Mouse (Mus musculus): Measurements from ENCODE around the gene Capn1. TPM values are rescaled to one million over a fixed set of nuclear protein-coding genes. Genes with fewer than 3 reads are reported as not detected.

The Capn1 gene
- polyA plus RNA-seq, 1 experiment from 2014 or later: 3.3 TPM

DNA sequence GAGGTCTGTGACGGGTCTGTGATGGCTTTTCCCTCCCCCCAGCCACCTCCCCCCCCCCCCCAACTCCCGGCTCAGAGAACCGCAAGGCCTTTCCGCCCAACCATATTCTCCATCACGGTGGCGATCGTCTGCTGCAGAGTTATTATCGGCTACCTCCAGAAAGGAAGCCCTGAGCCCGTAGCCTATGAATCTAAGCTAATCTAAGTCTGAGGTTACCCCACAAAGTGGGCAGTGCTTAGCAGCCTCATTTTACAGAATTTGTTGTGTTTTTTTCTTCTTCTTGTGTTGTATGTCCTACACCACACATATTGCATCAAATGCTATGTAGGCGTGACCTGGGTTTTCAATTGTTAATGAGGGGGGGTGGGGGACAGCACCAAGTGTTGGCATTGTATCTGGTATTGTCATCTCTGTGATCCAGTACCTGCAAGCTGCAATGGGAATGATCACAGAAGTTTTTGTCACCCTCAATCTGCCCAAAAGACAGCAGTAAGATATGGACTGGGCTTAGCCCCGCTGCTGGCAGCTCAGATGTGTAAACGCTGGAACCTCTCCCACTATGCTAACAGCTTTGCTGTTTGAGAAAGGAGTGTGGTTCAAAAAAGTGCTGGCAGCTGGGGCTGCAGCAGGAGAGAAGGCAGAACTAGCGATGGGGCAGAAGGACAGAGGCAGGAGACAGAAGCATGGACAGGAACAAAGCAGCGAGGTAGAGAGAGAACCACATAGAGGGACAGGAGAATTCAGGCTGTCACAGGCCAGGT is 15.0 kb upstream of the Capn1 start:
- ATAC-seq (replicated peaks): no peak
- no peak overlapping the region for H3K4me3 ChIP-seq
- no peak overlapping the region for H3K4me2 ChIP-seq
- H3K27ac ChIP-seq: no peak overlapping the region
- H3K9ac ChIP-seq: no peak overlapping the region
- H3K27me3 ChIP-seq (replicated peaks): no peaks in the 10 kb centered on the region
- H3K4me1 ChIP-seq: no peaks in the 10 kb centered on the region
- H3K36me3 ChIP-seq (replicated peaks): no peaks in the 10 kb centered on the region
- 77% methylated on average over 14 of the region's 14 CpGs for WGBS
- no peaks in the 10 kb centered on the region for H3K9me3 ChIP-seq

DNA sequence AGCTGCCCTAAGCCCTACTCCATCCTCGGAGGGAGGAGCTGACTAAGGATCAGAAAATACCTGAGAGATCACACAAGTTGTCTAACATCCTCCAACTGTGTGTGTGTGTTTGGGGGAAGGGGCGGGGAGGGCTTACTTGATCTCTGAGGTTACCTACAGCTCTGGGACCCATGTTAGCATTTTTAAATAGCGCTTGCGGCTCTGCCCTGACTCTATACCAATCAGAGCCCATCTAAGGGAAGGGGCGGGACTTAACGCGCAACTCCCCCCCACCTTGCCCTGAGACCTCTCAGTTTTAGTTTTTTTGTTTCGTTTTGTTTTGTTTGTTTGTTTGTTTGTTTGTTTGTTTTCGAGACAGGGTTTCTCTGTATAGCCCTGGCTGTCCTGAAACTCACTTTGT is 13.7 kb upstream of the Capn1 start:
- H3K4me3 ChIP-seq: no peak overlapping the region
- no peak for ATAC-seq (replicated peaks)
- no peaks in the 10 kb centered on the region for H3K27me3 ChIP-seq (replicated peaks)
- no peaks in the 10 kb centered on the region for H3K4me1 ChIP-seq
- no peaks in the 10 kb centered on the region for H3K36me3 ChIP-seq (replicated peaks)
- H3K4me2 ChIP-seq: no peak overlapping the region
- H3K9ac ChIP-seq: no peak overlapping the region
- 76% methylated on average over 9 of the region's 9 CpGs for WGBS
- no peaks in the 10 kb centered on the region for H3K9me3 ChIP-seq
- H3K27ac ChIP-seq: no peak overlapping the region

DNA sequence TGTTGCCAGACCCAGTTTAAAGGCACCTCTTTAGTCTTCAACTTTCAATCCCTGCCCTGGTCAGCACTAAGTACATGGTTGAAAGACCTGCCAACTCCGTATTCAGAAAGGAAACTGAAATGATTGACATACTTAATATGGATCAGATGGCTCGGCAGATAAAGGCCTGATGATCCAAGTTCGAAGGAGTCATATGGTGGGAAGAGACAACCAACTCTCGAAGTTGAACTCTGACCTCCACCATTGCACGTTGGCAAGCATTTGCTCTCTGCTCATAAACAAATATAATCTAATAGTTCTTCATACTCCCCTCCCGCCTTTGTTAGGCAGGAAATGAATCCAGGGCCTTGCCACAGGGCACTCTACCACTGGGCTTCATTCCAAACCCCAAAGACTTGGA is 13.3 kb upstream of the Capn1 start:
- ATAC-seq (replicated peaks): no peak
- WGBS: 86% methylated on average over 6 of the region's 6 CpGs
- no peaks in the 10 kb centered on the region for H3K36me3 ChIP-seq (replicated peaks)
- no peak overlapping the region for H3K4me3 ChIP-seq
- H3K9me3 ChIP-seq: no peaks in the 10 kb centered on the region
- H3K4me1 ChIP-seq: no peaks in the 10 kb centered on the region
- no peak overlapping the region for H3K4me2 ChIP-seq
- no peaks in the 10 kb centered on the region for H3K27me3 ChIP-seq (replicated peaks)
- no peak overlapping the region for H3K9ac ChIP-seq
- H3K27ac ChIP-seq: no peak overlapping the region

DNA sequence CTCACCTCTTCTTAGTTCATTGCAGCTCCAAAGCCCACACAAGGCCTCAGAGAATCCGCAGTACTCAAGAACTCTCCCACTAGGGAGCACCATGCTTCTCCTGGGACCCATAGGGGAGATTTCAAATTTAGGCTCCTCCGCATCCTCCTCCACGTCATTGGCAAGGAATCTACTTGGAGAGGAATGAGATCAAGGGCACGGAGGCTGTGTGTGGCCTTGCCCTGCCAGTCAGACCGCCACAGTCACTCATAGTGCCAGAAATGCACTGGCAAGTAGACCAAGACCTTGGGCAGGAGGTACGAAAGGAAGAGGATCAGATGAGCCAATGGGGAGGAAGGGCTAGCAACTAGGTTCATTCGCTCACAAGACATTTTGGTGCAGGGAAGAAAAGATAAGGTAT is 8.2 kb upstream of the Capn1 start:
- Histone ChIP-seq H3K4me3 (no peak overlapping the region), H3K27me3 (replicated peaks) (no peaks in the 10 kb centered on the region), H3K4me1 (no peaks in the 10 kb centered on the region), H3K9ac (no peak overlapping the region), H3K9me3 (no peaks in the 10 kb centered on the region), H3K36me3 (replicated peaks) (no peaks in the 10 kb centered on the region), H3K4me2 (no peak overlapping the region), H3K27ac (no peak overlapping the region)
- 85% methylated on average over 7 of the region's 7 CpGs for WGBS
- no peak for ATAC-seq (replicated peaks)

DNA sequence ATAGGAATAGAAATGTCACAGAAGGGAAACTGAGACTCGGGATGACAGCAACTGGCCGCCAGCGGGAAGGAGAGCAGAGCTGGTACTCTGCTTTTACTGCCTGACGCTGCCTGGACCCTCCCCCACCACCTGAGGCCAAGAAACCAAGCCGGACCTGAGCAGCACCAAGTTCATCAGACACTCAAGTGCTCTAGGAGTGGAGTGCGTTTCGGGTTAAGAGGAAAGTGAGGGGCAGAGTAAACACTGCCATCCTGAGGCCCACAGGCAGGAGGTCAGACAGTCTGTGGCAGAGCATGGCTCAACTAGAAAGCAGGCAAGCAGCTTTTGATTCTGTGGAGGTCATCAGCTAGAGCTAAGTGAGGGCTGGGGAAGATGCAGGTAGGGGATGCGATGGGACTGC is 7.4 kb upstream of the Capn1 start:
- Histone ChIP-seq H3K27me3 (replicated peaks) (no peaks in the 10 kb centered on the region), H3K27ac (no peak overlapping the region), H3K4me2 (no peak overlapping the region), H3K4me3 (no peak overlapping the region), H3K4me1 (no peaks in the 10 kb centered on the region), H3K9ac (no peak overlapping the region), H3K9me3 (no peaks in the 10 kb centered on the region), H3K36me3 (replicated peaks) (no peaks in the 10 kb centered on the region)
- WGBS: 67% methylated on average over 8 of the region's 8 CpGs
- ATAC-seq (replicated peaks): no peak

DNA sequence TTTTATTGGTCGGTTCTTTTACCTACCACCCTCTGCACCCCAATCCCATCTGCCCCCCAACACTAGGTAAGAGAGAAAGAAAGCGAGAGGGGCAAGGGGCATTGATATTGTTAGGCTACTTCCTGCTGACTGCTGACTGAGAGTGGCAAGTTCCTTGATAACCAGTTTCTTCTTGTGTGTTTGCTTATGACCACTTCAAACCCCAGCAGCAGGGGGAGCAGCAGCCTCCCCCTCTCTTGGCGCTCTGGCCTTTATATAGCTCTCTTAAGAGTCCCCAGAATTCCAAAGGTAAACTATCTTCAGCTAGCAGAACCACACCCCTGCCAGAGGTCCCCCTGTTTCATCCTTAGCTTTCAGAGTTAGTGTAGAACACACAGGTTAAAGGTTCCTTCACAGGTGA is 4.6 kb upstream of the Capn1 start:
- Histone ChIP-seq H3K4me2 (no peak overlapping the region), H3K9ac (no peak overlapping the region), H3K4me3 (no peak overlapping the region), H3K4me1 (peaks cover 6% of the 10 kb centered on the region; the same call in 1 of the 2 replicates), H3K36me3 (replicated peaks) (no peaks in the 10 kb centered on the region), H3K9me3 (no peaks in the 10 kb centered on the region), H3K27ac (no peak overlapping the region), H3K27me3 (replicated peaks) (peaks cover 16% of the 10 kb centered on the region)
- no peak for ATAC-seq (replicated peaks)
- WGBS: 60% methylated on average over 3 of the region's 3 CpGs

DNA sequence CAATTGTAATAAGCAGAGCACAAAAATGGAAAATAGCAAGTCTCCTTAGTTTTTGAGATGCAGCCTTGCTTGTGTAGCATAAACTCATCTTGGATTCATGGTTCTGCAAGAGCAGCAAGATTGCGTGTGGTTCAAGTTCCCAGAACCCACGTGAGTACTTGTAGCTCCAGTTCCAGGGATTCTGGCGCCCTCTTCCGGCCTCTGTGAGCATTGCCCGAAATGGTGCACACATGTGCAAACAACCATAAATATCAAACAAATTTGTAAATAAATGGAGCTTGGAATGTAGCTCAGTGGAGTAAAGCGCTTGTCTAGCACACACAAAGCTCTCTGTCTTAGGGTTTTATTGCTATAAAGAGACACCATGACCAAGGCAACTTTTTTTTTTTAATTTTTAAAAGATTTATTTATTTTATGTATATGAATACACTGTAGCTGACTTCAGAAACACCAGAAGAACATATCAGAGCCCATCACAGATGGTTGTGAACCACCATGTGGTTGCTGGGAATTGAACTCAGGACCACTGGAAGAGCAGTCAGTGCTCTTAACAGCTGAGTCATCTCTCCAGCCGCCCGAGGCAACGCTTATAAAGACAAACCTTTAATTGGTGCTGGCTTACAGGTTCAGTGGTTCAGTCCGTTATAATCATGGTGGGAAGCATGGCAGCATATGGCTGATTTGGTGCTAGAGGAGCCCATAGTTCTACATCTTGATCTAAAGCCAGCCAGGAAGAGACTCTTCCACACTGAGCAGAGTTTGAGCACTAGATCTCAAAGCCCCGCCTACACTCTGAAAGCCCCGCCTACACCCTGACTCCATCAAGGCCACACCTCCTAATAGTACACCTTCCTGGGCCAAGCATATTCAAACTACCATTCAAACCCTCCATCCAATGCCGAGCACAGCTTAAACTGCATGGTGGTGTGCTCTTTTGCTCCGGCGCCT is 2.7 kb upstream of the Capn1 start:
- peaks cover 14% of the 10 kb centered on the region for H3K4me1 ChIP-seq
- no peak overlapping the region for H3K9ac ChIP-seq
- H3K27ac ChIP-seq: no peak overlapping the region
- ATAC-seq (replicated peaks): no peak
- no peak overlapping the region for H3K4me2 ChIP-seq
- no peak overlapping the region for H3K4me3 ChIP-seq
- H3K27me3 ChIP-seq (replicated peaks): peaks cover 21% of the 10 kb centered on the region
- no peaks in the 10 kb centered on the region for H3K9me3 ChIP-seq
- H3K36me3 ChIP-seq (replicated peaks): no peaks in the 10 kb centered on the region
- WGBS: 29% methylated on average over 15 of the region's 15 CpGs

DNA sequence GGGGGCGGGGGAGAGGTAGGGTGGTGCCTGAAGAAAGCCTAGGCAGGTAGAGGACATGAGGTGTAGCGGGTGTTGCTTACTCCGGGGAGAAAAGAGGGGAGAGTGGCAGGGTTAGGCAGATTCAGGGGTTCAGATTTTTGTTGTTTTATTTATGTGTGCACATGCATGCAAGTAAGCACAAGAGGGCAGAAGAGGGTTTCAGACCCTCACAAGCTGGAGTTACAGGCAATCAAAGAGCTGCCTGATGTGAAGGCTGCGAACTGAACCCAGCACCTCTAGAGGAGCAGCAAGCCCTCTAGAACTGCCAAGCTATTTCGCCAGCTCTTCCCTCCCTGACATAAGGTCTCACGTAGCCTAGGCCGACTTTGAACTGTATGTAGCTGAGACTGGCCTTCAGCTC is 835 bp upstream of the Capn1 start:
- Histone ChIP-seq H3K27me3 (replicated peaks) (peaks cover 21% of the 10 kb centered on the region), H3K4me1 (peaks cover 14% of the 10 kb centered on the region), H3K27ac (no peak overlapping the region), H3K36me3 (replicated peaks) (no peaks in the 10 kb centered on the region), H3K4me3 (no peak overlapping the region), H3K9ac (no peak overlapping the region), H3K9me3 (no peaks in the 10 kb centered on the region), H3K4me2 (no peak overlapping the region)
- ATAC-seq (replicated peaks): no peak
- 34% methylated on average over 7 of the region's 7 CpGs for WGBS

DNA sequence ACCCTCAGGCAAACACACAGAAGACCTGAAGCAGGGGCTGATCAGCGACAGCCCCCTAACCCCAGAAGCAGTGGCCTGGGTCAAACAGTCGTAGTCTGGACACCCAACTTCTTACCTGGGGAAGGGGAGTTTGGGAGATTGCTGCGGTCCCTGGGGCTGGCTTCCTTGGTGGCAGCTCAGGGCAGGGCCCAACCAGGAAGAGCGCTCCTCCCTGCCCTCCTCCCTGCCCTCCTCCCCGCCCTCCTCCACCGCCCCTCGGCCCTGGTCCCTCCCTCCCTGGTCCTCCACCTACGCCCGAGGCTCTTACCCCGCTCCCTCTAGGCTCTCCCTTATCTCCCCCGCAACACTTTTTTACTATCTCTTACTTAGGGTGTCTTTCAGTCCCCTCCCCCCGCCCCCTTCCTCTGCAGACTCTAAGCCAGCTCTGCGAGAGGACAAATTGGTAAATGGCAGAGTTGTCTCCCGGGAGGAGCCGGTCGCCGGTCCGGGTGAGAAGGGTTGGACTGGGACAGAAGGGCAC is 646 bp downstream of the Capn1 start:
- no peaks in the 10 kb centered on the region for H3K36me3 ChIP-seq (replicated peaks)
- peaks cover 21% of the 10 kb centered on the region for H3K27me3 ChIP-seq (replicated peaks)
- H3K9me3 ChIP-seq: no peaks in the 10 kb centered on the region
- H3K4me2 ChIP-seq: peak overlapping the region; percentile 78
- peak; percentile 66; the same call in 1 of the 2 replicates for ATAC-seq (replicated peaks)
- H3K4me3 ChIP-seq: peak overlapping the region; percentile 46
- 2% methylated on average over 18 of the region's 18 CpGs for WGBS
- peak overlapping the region; percentile 47 for H3K9ac ChIP-seq
- H3K4me1 ChIP-seq: peaks cover 14% of the 10 kb centered on the region
- no peak overlapping the region for H3K27ac ChIP-seq

DNA sequence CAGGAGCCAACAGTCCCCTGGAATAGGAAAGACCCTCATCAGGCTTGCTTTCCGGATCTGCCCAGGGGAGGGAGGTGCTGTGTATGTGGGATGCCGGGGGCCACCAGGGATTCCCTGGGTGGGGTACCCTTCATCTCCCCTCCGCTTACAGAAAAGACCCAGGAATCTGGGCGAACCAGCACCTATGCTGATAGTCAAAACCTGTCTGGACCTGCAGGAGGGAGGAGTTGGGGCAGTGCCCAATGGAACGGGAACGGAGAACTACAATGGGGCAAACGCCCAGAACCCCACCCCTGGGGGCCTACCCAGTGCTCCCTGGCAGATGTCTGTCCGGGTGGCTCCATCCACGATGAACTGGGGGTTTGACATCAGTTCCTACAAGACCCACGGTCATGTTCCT is 2.0 kb downstream of the Capn1 start:
- Histone ChIP-seq H3K4me1 (peaks cover 14% of the 10 kb centered on the region), H3K9me3 (no peaks in the 10 kb centered on the region), H3K27me3 (replicated peaks) (peaks cover 21% of the 10 kb centered on the region), H3K9ac (no peak overlapping the region), H3K36me3 (replicated peaks) (no peaks in the 10 kb centered on the region), H3K4me3 (no peak overlapping the region), H3K27ac (no peak overlapping the region), H3K4me2 (no peak overlapping the region)
- WGBS: 88% methylated on average over 10 of the region's 10 CpGs
- ATAC-seq (replicated peaks): no peak

DNA sequence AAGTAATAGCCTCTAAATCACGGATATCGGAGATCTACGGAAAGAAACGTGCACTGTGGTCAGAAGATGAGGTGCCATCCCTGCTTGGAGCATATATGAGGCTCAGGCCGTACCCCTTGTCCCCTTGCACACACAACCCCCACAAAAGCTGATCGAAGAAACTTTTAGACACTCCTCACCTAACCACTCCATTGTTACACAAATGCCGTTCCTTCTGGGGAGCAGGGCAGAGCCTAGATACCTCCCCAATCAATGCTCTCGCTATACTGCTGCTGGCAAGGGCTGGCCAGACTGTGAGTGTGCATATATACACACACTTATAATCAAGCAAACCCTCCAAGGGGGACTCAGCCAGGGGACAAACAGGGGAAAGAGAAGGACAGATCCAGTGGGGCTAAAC is 6.6 kb downstream of the Capn1 start:
- no peaks in the 10 kb centered on the region for H3K9me3 ChIP-seq
- WGBS: 68% methylated on average over 8 of the region's 8 CpGs
- H3K27ac ChIP-seq: no peak overlapping the region
- no peak overlapping the region for H3K9ac ChIP-seq
- H3K4me2 ChIP-seq: no peak overlapping the region
- no peaks in the 10 kb centered on the region for H3K27me3 ChIP-seq (replicated peaks)
- H3K4me1 ChIP-seq: no peaks in the 10 kb centered on the region
- no peak for ATAC-seq (replicated peaks)
- H3K36me3 ChIP-seq (replicated peaks): no peaks in the 10 kb centered on the region
- H3K4me3 ChIP-seq: no peak overlapping the region

DNA sequence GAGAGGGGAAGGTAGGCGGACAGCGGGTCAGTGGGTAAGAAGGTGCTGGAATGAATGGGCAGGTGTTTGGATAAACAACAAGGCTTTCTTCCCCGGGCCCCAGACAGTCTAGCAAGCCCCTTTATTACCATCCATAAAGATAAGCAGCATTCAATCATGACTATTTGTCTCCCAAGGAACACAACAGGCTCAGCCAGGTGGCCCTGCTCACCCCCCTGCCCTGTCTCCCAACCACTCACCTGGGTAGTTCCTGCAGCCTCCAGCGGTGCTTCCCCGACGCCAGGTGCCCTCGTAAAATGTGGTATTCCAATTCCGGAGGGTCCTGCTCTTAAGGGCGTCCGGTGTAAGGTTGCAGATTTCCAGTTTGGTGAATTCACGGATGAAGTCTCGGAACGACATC is 8.7 kb downstream of the Capn1 start:
- no peak overlapping the region for H3K9ac ChIP-seq
- no peaks in the 10 kb centered on the region for H3K9me3 ChIP-seq
- no peak overlapping the region for H3K4me2 ChIP-seq
- no peaks in the 10 kb centered on the region for H3K27me3 ChIP-seq (replicated peaks)
- no peak overlapping the region for H3K27ac ChIP-seq
- H3K4me1 ChIP-seq: no peaks in the 10 kb centered on the region
- H3K36me3 ChIP-seq (replicated peaks): no peaks in the 10 kb centered on the region
- ATAC-seq (replicated peaks): no peak
- no peak overlapping the region for H3K4me3 ChIP-seq
- 91% methylated on average over 13 of the region's 13 CpGs for WGBS

Measured in midbrain, embryonic 15.5 days (tissue).